Mouse (Mus musculus) heart, postnatal 36 days (tissue): ENCODE measurements around the gene Plce1. TPM values are rescaled to one million over a fixed set of nuclear protein-coding genes. Genes with fewer than 3 reads are reported as not detected.
A peak's percentile ranks its signal among the peaks of the same experiment; 100 is the strongest.

Experiments used
- DNase-seq, 2 experiments: peaks; one replicate each; pipeline ENCODE4 v3.0.0; 2021 to 2022
- intact Hi-C: fragments of 180-260 bp; cut with DNase I; formaldehyde crosslinking; loops from one replicate; pipeline ENCODE4 v1.15.1; 2025
- total RNA-seq, 2 experiments: library from RNA; stranded (reverse); gene quantifications; 2 replicates each; pipeline ENCODE4 v1.2.3; 2021

Plce1 gene
- total RNA-seq, 2 experiments from 2014 or later = 21.7 to 23.2 TPM

DNA sequence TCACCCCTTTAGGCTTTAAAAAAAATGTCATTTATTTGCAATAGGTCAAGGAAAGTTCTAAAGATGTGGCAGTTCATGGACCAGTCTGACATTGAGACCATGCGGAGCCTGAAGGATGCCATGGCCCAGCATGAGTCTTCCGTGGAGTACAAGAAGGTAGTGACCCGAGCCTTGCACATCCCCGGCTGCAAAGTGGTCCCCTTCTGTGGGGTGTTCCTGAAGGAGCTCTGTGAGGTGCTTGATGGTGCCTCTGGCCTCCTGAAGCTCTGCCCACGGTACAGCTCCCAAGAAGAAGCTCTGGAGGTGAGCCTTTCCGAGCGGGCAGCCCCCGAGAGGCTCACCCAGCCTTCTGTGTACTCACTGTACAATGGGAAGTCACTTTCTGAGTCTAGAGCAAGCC lies 220.9 kb downstream of the Plce1 start:
- no peak for DNase-seq
- intact Hi-C loops = no loop called here

DNA sequence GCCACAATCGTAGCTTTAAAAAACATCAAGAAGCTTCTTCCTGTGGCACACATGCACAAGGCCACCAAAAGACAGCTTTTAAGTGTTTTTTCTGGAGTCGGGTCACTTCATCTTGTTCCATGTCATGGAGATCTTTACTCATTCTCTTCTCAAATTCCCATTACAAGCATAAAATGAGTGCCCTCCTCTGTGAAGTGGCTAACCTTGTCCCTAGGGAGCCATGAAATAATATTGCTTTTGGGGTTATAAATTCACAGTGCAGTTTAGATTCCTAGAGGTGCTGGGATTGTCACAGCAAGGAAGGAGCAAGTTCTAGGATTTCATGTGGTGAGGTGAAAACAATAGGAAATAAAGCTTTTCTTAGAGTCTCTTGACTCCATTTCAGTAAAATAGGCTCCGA lies 223.8 kb downstream of the Plce1 start:
- intact Hi-C loops = no loop called here
- DNase-seq = no peak

DNA sequence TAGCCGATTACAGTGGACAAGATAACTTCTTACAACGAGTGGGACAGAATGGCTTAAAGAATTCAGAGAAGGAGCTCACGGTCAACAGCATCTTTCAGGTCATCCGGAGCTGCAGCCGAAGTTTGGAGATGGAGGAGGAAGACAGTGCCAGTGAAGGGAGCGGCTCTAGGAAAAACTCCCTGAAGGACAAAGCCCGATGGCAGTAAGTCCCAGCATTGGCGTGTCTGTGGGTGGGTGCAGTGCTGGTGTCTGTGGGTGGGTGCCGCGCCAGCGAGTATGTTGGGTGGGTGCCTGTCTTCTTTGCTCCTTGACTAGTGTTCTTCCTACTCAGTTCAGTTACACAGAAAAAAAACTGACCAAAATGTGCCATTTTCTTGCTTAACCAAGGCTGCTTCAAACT lies 224.3 kb downstream of the Plce1 start:
- intact Hi-C loops = no loop called here

DNA sequence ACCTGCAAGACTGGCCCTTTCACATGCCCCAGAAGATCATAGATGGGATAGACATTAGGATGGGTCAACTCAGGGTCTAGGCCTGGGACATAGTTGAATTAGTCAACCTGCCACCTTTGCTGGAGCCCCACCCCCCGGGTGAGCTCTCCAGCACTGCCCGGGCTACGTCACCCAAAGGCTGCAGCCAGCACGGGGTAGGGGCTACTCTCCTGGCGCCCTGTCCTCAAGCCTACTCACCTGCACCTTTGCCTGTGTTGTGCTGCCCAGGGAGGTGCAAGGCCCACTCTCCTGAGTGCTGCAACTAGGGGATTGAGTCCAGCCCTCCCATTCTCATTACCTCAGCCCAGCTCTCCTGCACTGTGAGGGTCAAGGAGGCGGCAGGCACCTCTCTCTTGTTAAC lies 225.5 kb downstream of the Plce1 start:
- intact Hi-C loops = no loop called here
- no peak for DNase-seq

More for the DNA sequence above, 224.3 kb downstream of the Plce1 start:
- DNase-seq = no peak

DNA sequence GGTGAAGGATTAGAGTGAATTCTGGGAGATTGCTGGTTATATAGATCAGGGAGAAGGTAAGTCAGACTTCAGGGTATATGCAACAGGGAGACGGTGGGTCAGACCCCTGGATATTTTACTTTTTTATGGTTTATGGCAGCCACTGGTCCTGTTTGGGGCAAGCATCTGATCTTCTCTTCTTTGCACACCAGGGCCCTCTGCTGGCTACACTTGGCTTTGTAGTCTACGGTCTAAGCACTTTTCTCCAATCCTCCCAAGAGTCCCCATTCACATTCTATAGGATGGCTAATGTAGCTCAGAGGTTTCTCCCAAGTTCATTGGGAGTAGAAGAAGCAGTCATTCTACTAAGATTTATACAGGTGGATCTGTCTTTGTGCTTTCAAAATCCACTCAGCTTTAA lies 228.5 kb downstream of the Plce1 start:
- intact Hi-C loops = loop anchor here (2.0 kb wide), 1 partner anchor 143 kb away; no protein-coding TSS in a partner anchor
- DNase-seq = peak; percentile 21 to 57

DNA sequence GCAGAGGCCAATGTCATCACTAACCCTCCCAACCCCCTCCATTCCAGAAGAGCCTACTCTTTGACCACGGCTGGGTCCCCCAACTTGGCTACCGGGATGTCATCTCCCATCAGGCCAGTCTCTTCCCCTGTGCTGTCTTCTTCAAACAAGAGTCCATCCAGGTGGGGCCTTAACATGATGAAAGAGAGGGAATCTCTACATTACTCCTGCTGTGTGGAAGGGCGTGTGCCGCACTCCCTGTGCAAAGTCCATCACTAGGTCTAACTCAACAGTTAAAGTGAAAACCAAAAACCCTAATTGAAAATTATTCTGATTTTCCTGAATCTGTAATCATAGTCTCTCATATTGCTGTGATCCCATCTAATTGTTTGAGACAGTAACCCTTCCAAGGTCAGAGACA lies 240.9 kb downstream of the Plce1 start:
- intact Hi-C loops = no loop called here
- DNase-seq = no peak

DNA sequence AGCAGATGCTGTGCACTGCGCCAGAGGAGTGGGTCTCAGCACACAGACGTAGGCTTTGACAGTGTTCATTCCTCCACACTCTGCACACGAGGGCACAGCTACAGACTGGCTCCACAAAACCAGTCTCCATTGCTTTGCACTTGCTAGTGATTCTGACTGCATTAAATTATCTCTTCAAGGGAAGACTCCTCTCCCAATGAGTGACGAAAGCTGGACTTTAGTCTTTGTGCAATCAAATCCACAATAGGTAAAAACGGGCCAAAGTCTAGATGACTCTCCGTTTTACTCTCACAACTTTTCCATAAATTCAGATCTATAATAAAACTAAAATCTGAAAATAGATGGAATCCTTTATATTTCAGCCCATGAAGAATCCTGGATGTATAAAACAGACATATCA lies 242.1 kb downstream of the Plce1 start:
- DNase-seq = no peak
- intact Hi-C loops = no loop called here

DNA sequence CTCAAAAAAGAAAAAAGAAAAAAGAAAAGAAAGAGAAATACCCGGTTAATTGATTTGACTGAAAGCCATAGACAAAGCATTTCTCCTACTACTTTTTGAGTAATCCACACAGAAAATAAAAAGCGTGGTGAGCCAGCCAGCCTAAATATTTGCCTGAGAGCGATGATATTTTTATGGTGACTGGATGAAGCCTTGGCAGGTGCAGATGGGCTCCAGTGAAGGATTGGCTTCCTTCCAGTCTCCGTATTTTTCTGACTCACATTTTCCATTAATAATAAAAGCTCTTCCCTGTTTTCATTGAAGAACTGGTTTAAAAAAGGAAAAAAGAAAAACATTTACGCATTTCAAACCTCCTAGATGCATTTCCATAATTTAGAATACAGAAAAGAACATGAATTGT lies 243.1 kb downstream of the Plce1 start:
- no peak for DNase-seq
- intact Hi-C loops = no loop called here

DNA sequence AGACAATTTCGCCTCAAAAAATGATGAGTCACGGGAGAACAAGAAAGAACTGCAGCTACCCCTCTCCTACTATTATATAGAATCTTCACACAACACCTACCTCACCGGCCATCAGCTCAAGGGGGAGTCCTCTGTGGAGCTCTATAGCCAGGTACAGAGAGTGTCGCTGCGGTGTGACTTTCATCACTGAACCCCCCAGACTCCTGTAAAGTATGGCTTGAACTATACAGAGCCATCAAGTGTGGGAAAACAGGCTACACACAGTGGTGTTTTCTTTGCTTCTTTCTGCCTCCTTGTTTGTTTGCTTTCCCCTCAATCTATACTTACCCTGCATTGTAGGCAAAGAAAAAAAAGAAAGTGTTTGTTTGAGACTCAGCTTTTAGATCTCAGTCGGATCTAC lies 247.9 kb downstream of the Plce1 start:
- intact Hi-C loops = no loop called here
- no peak for DNase-seq

DNA sequence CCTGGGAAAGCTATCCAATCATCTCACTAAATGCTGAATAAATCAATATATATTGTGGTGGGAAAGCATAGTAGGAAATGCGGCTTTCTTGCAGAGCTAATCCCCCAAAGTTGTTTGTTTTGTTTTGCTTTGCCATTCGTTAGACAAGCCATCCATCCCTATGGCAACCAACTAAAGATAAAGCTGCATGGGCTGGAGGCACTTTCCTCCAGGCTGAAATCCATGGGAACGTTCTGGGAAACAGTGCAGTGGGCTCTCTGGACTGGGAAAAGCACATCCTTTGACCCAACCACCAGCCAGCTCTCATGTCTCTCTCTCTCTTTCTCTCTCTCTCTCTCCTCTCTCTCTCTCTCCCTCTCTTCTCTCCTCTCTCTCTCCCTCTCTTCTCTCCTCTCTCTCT lies 248.4 kb downstream of the Plce1 start:
- intact Hi-C loops = no loop called here

DNA sequence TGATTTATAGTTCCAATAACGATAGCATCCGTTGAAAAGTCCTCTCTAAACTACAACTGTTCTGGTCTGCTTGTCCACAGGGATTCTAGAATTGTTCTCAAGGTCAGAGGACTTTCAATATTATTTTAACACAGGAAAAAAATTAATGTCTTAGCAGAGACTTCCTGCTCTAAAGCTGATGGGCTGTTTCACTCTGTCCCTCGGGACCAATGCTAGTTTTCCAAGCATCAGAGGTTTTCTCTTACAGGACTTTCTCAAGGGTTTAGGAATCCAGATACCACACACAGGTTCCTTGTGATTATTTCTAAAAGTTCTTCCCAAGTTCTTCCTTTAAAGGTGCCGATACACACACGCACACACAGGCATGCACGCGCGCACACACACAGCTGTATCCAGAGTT lies 263.6 kb downstream of the Plce1 start:
- DNase-seq = no peak
- intact Hi-C loops = no loop called here

More for the DNA sequence above, 248.4 kb downstream of the Plce1 start:
- no peak for DNase-seq

DNA sequence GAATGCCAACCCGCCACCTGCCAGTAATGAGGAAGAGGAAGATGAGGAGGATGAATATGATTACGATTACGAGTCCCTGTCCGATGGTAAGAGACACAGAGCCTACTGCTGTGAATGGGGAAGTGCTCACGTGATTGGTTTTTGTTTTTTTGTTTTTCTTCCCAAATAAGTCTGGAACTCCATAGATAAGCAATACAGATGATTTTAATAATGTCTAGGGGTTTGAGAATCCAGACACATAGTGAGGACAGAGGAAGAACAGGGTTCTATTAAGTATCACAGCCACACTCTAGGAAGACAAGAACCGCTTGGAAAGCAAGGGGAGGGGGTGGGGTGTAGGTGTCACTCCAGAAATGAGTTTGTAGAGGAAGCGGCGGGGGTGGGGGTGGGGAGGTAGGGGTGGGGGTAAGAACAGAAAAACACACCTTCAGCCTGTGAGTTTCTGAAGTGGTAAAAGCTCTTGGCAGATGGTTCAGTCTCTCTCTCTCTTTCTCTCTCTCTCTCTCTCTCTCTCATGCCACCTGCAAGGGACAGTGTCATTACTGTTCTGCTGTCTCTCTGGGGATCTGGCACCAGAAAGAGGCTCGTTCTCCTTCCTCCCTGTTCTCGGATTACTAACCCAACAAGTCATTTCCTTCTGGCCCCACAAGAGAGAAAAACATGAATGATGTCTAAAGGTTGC lies 265.0 kb downstream of the Plce1 start:
- intact Hi-C loops = no loop called here
- no peak for DNase-seq

DNA sequence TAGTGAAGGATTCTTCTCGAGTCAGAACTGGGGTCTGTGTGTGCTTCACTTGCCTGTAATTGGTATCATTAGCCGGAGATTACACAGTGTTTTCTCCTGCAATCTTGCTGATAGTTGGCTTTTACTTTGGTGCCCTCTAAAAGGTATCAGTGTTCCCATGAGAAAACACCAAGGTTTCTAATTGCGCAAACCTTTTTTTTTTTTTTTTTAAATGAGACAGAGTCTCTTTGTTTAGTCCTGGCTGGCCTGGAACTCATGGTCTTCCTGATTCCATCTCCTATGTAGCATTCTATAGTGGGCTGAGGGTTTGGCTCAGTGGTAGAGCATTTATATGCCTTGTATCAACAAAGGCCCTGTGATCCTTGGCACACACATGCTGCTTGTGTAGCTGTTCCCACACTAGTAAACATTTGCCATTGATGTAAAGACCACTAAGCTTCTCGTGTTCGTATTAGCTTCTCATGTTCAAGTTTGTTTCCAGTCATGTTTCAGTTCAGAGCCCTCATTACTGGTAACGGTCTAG lies 265.6 kb downstream of the Plce1 start:
- intact Hi-C loops = no loop called here
- DNase-seq = no peak

DNA sequence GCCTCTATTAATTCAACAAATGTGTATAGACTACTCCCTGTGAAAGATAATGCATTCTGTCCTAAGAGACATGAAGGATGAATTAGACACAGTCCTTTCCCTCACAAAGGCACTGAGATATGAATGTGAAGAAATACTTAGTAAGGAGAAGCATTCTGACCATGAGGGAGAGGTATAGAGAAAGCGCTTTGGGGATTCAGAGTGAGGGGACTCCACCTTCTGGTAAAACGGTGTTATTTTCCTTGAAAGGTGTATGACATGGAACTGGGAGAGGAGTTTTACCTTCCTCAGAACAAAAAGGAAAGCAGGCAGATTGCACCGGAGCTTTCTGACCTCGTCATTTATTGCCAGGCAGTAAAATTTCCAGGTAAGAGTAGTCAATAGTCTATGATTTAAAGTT lies 269.3 kb downstream of the Plce1 start:
- DNase-seq = no peak
- intact Hi-C loops = no loop called here

DNA sequence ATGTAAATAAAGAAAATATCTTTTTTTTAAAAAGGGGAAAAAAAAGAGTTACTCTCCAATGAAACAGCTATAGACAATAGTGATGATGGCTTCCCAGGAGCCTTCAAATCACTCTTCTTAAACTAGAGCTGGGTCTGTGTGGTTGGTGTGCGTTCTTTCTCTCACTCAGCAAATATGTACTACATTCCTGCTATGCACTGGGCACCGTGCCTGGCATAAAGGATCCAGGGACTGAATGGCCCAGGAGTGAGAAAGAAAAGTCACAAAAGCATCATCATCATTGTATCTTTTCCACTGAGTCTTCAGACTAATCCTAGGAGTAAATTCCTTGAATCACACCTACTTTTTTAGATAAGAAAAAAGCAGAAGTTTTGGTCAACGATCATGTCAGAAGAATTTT lies 276.3 kb downstream of the Plce1 start:
- no peak for DNase-seq
- intact Hi-C loops = no loop called here

DNA sequence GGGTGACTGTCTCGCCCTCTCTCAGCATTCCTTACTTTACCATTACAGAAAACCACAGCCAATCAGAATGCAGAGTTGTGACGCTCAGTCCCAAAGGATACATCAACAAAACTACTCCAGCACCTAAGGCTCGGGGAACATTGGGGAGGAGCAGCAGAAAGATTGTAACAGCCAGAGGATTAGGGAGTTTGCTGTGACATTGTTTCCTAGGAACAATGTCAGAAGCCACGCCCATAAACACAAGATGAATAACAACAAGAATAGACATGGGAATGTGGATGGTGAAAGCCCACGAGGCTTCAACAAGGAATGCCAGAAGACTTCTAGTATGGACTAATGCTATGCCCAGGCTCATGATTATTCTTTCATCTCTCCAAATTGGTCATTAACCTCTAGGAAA lies 277.1 kb downstream of the Plce1 start:
- intact Hi-C loops = no loop called here

DNA sequence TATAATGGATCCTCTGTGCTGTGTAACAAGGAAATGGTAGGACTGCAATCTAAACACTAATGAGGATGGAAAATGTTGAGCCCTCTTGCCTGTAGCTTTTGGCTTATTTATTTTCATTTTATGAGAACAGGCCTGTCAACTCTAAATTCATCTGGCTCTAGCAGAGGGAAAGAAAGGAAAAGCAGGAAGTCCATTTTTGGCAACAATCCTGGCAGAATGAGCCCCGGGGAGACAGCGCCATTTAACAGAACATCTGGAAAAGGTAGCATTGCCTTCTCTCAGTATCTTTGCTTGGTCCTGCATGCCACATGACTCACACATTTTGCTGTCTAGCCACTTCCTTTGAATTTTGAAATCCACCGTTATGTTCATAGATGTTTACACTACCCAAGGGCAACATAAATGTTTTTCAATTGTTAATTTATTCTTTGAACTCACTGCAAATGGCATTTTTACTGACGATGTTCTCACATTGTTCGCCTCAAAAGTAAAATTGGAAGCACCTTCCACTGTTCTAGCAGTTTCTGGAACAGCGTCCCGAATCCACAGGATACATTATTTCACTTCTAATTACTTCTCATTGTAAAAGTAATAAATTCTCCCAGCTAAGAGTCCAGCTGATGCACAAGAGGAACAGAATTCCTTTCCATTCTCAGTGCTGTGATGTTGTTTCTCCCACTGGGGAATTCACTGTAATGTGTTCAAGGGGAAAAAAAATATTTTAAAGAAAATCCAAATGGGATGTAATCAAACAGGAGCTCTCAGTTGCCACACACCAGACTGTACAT lies 278.0 kb downstream of the Plce1 start:
- intact Hi-C loops = no loop called here
- no peak for DNase-seq

More for the DNA sequence above, 277.1 kb downstream of the Plce1 start:
- DNase-seq = no peak

DNA sequence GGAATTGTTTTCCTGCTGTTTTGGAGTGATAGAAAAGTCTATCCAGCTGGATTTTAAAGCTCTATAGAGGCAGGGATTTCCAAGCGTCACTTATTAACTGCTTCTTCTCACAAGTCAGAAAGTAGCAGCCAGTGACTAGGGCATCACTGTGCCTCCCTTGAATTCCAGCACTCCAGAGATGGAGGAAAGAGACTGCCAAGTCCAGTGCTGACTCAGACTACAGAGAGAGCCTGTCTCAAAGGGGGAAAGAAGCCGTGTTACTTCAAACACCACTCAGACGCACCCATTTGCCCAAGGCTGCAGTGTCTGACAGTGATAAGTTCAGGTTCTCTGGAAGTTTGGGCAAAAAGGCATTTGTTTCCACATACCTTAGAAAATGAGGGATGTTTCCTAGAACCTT lies 279.5 kb downstream of the Plce1 start:
- DNase-seq = no peak
- intact Hi-C loops = no loop called here

DNA sequence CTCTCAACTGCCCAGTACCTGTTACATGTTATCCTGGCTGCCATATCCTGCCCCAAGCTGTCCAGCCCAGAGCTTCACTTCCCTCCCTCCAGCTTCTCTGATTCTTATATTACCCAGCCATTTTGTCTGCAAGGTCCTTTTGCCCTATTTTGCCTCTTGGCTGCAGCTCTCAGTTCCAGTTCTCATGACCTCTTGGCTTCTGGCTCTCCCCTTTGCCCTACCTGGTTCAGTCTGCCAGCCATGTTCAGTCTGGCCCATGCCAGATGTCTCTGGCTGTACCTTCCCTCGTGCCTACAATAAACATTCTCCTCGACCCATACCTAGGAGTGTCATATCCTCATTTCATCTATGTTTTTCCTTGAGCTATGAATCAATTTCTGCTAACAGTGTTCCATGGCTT lies 285.4 kb downstream of the Plce1 start:
- intact Hi-C loops = no loop called here
- DNase-seq = no peak

DNA sequence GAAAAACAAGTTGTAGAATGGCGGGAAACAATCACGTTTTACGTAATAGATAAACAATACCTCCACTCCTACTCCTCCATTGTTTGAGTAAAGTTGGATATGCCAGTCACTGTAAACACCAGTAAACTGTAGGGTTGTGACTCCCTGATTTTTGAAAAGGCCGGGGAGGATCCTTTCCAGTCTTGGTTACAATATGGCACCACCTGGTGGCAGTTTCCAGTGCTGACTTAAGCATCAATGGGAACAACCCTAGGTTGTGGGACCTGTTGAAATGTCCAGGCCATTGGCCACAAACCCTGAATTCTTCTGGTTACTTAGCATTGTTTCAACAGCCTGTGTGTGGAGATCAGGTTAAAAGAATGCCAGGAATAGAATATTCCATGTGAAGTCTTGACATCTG lies 294.6 kb downstream of the Plce1 start:
- peak; percentile 25 to 47 for DNase-seq
- intact Hi-C loops = loop anchor here (2.0 to 5.0 kb wide), 2 partner anchors 208 to 351 kb away; no protein-coding TSS in a partner anchor

DNA sequence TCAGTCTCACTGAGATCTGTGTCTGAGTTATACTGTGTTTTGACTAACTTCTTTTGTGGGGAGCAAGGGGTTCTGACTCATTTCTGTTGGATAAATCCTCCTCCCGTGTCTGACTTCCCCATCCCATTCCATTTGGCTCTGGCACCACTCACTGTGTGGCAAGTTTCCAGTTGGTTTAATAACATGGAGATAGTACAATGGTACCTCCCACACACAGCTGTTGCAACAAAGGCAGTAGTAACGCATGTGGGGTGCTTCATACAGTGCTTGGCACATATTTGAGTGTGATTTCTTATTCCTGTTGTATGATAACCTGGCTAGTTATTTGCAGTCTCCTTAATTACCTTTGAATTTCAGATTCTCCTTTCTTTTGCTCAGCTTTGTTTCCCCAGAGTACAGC lies 297.9 kb downstream of the Plce1 start:
- intact Hi-C loops = loop anchor here (5.0 kb wide), 1 partner anchor 212 kb away; no protein-coding TSS in a partner anchor
- DNase-seq = peak in 1 of 2 experiments; percentile 15

DNA sequence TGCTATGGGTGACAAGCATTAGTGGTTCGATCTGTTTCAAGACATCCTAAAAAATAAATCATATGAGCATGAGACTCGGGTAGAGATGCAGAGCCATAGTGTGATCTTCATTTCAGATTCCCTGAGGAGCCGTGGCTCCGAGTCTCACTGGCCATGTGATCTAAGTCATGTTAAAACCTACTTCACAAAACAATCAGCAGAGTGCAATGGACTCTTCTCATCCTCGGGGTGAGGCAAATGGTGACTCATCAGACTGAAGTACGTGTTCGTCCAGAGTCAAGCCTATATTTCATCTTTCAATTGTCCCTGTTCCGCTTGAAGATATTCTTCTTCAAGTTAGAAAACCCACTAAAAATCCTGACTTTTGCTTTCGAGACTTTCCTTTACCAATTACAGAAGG lies 302.6 kb downstream of the Plce1 start:
- intact Hi-C loops = no loop called here

More for the DNA sequence above, 302.6 kb downstream of the Plce1 start:
- DNase-seq = no peak
